8 mouse cellular contexts compared by ENCODE assay signal in genomic region chr10:87813073-87813590, GRCm38 (mm10). TPM values are rescaled to one million over a fixed set of nuclear protein-coding genes. Genes with fewer than 3 reads are reported as not detected.
DNase-seq lines count a peak whose midpoint lies in the region; ATAC-seq and TF ChIP-seq lines count a peak whose summit lies in the region.

No protein-coding gene starts in this region.

- WGBS in lung, embryonic 14.5 days: 10% methylated on average over 3 of the region's 3 CpGs
- 7% methylated on average over 3 of the region's 3 CpGs for WGBS in limb, embryonic 12.5 days
- 18% methylated on average over 3 of the region's 3 CpGs for WGBS in stomach, embryonic 16.5 days

- H3K4me1 ChIP-seq in lung, embryonic 14.5 days (ENCODE audit: insufficient read depth): no peaks in the 10 kb centered on the region
- H3K4me1 ChIP-seq in limb, embryonic 12.5 days (replicated peaks): peaks cover 20% of the 10 kb centered on the region
- 0 out of 2 replicates have a peak, but pooled peaks cover 5% of the 10 kb centered on the region for H3K4me1 ChIP-seq in stomach, embryonic 16.5 days (ENCODE audit: control insufficient read depth, insufficient read depth, low read length)

- no peak overlapping the region for H3K27ac ChIP-seq in lung, embryonic 14.5 days (ENCODE audit: low read depth)
- peak overlapping the region; percentile 60; the same call in 1 of the 2 replicates for H3K27ac ChIP-seq in limb, embryonic 12.5 days
- H3K27ac ChIP-seq in stomach, embryonic 16.5 days (ENCODE audit: low read length): no peak overlapping the region

- ATAC-seq in lung, embryonic 14.5 days (ENCODE audit: insufficient read depth): peak; percentile 40; the same call in 1 of the 2 replicates
- 0 out of 2 replicates have a peak, but pooled peaks have one; percentile 11 for ATAC-seq in limb, embryonic 12.5 days (ENCODE audit: insufficient number of reproducible peaks, insufficient read depth, low FRiP score, low TSS enrichment, low read depth)
- ATAC-seq in stomach, embryonic 16.5 days (ENCODE audit: insufficient read depth, low FRiP score): no peak
- ATAC-seq in granulocyte monocyte progenitor cell, adult 5-6 weeks (replicated peaks; ENCODE audit: poor library complexity, severe bottlenecking): no peak

- TF ChIP-seq CTCF in lung, embryonic 14.5 days (IDR thresholded peaks at IDR 0.05; ENCODE audit: low read depth): no peak

- no peaks in the 10 kb centered on the region for H3K27me3 ChIP-seq in lung, embryonic 14.5 days (ENCODE audit: insufficient read depth, low read length)
- no peaks in the 10 kb centered on the region for H3K27me3 ChIP-seq in limb, embryonic 12.5 days
- no peaks in the 10 kb centered on the region for H3K27me3 ChIP-seq in stomach, embryonic 16.5 days (ENCODE audit: control insufficient read depth, insufficient read depth, low read length)

- no peak overlapping the region for H3K4me3 ChIP-seq in lung, embryonic 14.5 days (ENCODE audit: low read depth, low read length)
- no peak overlapping the region for H3K4me3 ChIP-seq in limb, embryonic 12.5 days (replicated peaks)
- H3K4me3 ChIP-seq in stomach, embryonic 16.5 days (replicated peaks; ENCODE audit: low read length): no peak overlapping the region

- DNase-seq in cerebellum, postnatal 36 days: peak; percentile 6 to 10
- no peak for DNase-seq in cerebellum, adult 11-12 months
- peak; percentile 41 for DNase-seq in lung, embryonic 14.5 days
- DNase-seq in lung, postnatal 14 days: no peak
- no peak for DNase-seq in urinary bladder, postnatal 14 days (ENCODE audit: low spot score)

- H3K4me2 ChIP-seq in lung, embryonic 14.5 days: peak overlapping the region; percentile 35; the same call in 1 of the 2 replicates
- peak overlapping the region; percentile 46 for H3K4me2 ChIP-seq in limb, embryonic 12.5 days
- H3K4me2 ChIP-seq in stomach, embryonic 16.5 days (ENCODE audit: low read depth, low read length): peak overlapping the region; percentile 15; the same call in 1 of the 2 replicates

- no peaks in the 10 kb centered on the region for H3K9me3 ChIP-seq in lung, embryonic 14.5 days (ENCODE audit: low read depth, low read length)
- H3K9me3 ChIP-seq in limb, embryonic 12.5 days: no peaks in the 10 kb centered on the region
- H3K9me3 ChIP-seq in stomach, embryonic 16.5 days (replicated peaks; ENCODE audit: control insufficient read depth, low read length): no peaks in the 10 kb centered on the region

- H3K9ac ChIP-seq in lung, embryonic 14.5 days: no peak overlapping the region
- H3K9ac ChIP-seq in limb, embryonic 12.5 days (replicated peaks): no peak overlapping the region
- H3K9ac ChIP-seq in stomach, embryonic 16.5 days (ENCODE audit: low read length): no peak overlapping the region

- no peaks in the 10 kb centered on the region for H3K36me3 ChIP-seq in lung, embryonic 14.5 days (ENCODE audit: insufficient read depth)
- no peaks in the 10 kb centered on the region for H3K36me3 ChIP-seq in limb, embryonic 12.5 days
- no peaks in the 10 kb centered on the region for H3K36me3 ChIP-seq in stomach, embryonic 16.5 days (ENCODE audit: control insufficient read depth, insufficient read depth, low read length)

RNA-seq across cellular contexts. Expression of gene Igf1, which starts 44.9 kb away (rescaled TPM):
- 77.2 and 80.4 TPM in 2 replicates for polyA plus RNA-seq in lung, embryonic 14.5 days (2014; fragmentation: Nextera tagmentation; extraction: Ambion mirVana)
- polyA plus RNA-seq in limb, embryonic 12.5 days (2016; fragmentation: Nextera tagmentation; extraction: Ambion mirVana): 23.8 and 28.7 TPM in 2 replicates
- 145 and 146 TPM in 2 replicates for polyA plus RNA-seq in stomach, embryonic 16.5 days (2015; fragmentation: Nextera tagmentation; extraction: Ambion mirVana)
- total RNA-seq in granulocyte monocyte progenitor cell, adult 5-6 weeks (2014; fragmentation: Nextera tagmentation): not detected in 2 replicates
- total RNA-seq in granulocyte monocyte progenitor cell, adult 5-6 weeks (2017): 0.04 TPM in 1 of 2 replicates, not detected in the other

Comparison
In these comparisons a context has a peak if more than half of its experiments do, and no peak if none do; other contexts are left out.
1. DNase-seq: peak in cerebellum, postnatal 36 days (2 of 2) and lung, embryonic 14.5 days (single experiment); none in cerebellum, adult 11-12 months (single experiment), lung, postnatal 14 days (single experiment) and urinary bladder, postnatal 14 days (single experiment).
2. ATAC-seq: peak in lung, embryonic 14.5 days (single experiment) and limb, embryonic 12.5 days (single experiment); none in stomach, embryonic 16.5 days (single experiment) and granulocyte monocyte progenitor cell, adult 5-6 weeks (single experiment).
3. Peak in every context shown above with its lines, with median percentiles within 50 percentile points of each other: H3K4me2 ChIP-seq.